Mouse (Mus musculus): ENCODE data around the gene Eif2ak3.
"Not testable (repeated sequence)": the region's sequence is repeated elsewhere in the genome, so short reads cannot be mapped to it uniquely, and the experiment has no call there.

Gene Eif2ak3

GRCm38 (mm10) chr6:70844002-70844804, at the start of gene Eif2ak3:
Gene Eif2ak3, plus strand, starts transcription at chr6:70844515.
- peak; percentile 99 for DNase-seq (ENCODE audit: inconsistent ontology term)

- DNase-seq (ENCODE audit: inconsistent ontology term), result no peak
Observed at GRCm38 (mm10) chr6:70796940-70797339, 47.4 kb upstream of the Eif2ak3 start.

- no peak for DNase-seq (ENCODE audit: inconsistent ontology term)
Observed at GRCm38 (mm10) chr6:70797581-70798251, 46.6 kb upstream of the Eif2ak3 start.

GRCm38 (mm10) chr6:70804632-70805031, 39.7 kb upstream of the Eif2ak3 start:
- DNase-seq (ENCODE audit: inconsistent ontology term), result peak; percentile 51

- peak; percentile 51 for DNase-seq (ENCODE audit: inconsistent ontology term)
Observed at GRCm38 (mm10) chr6:70805267-70805666, 39.0 kb upstream of the Eif2ak3 start.

GRCm38 (mm10) chr6:70805820-70806513, 38.3 kb upstream of the Eif2ak3 start:
- DNase-seq (ENCODE audit: inconsistent ontology term), result peak; percentile 85

GRCm38 (mm10) chr6:70806514-70806912, 37.8 kb upstream of the Eif2ak3 start:
- DNase-seq (ENCODE audit: inconsistent ontology term), result no peak

GRCm38 (mm10) chr6:70810524-70810923, 33.8 kb upstream of the Eif2ak3 start:
- DNase-seq (ENCODE audit: inconsistent ontology term), result no peak

GRCm38 (mm10) chr6:70811557-70812525, 32.5 kb upstream of the Eif2ak3 start:
- peak; percentile 82 for DNase-seq (ENCODE audit: inconsistent ontology term)

- DNase-seq (ENCODE audit: inconsistent ontology term), result peak; percentile 82
Observed at GRCm38 (mm10) chr6:70812526-70812895, 31.8 kb upstream of the Eif2ak3 start.

GRCm38 (mm10) chr6:70813921-70814628, 30.2 kb upstream of the Eif2ak3 start:
- DNase-seq (ENCODE audit: inconsistent ontology term), result no peak

- no peak for DNase-seq (ENCODE audit: inconsistent ontology term)
Observed at GRCm38 (mm10) chr6:70814629-70814950, 29.7 kb upstream of the Eif2ak3 start.

- no peak for DNase-seq (ENCODE audit: inconsistent ontology term)
Observed at GRCm38 (mm10) chr6:70815471-70815870, 28.8 kb upstream of the Eif2ak3 start.

- no peak for DNase-seq (ENCODE audit: inconsistent ontology term)
Observed at GRCm38 (mm10) chr6:70821566-70821965, 22.7 kb upstream of the Eif2ak3 start.

GRCm38 (mm10) chr6:70822386-70822910, 21.9 kb upstream of the Eif2ak3 start:
- no peak for DNase-seq (ENCODE audit: inconsistent ontology term)

- DNase-seq (ENCODE audit: inconsistent ontology term), result not testable (repeated sequence)
Observed at GRCm38 (mm10) chr6:70823277-70823676, 21.0 kb upstream of the Eif2ak3 start.

- DNase-seq (ENCODE audit: inconsistent ontology term), result peak; percentile 77
Observed at GRCm38 (mm10) chr6:70824085-70824986, 20.0 kb upstream of the Eif2ak3 start.

GRCm38 (mm10) chr6:70824987-70825337, 19.4 kb upstream of the Eif2ak3 start:
- no peak for DNase-seq (ENCODE audit: inconsistent ontology term)

- no peak for DNase-seq (ENCODE audit: inconsistent ontology term)
Observed at GRCm38 (mm10) chr6:70829451-70829850, 14.9 kb upstream of the Eif2ak3 start.

- no peak for DNase-seq (ENCODE audit: inconsistent ontology term)
Observed at GRCm38 (mm10) chr6:70830552-70830951, 13.8 kb upstream of the Eif2ak3 start.
